Mouse (Mus musculus): Measurements from ENCODE around the gene Tamm41. TPM values are rescaled to one million over a fixed set of nuclear protein-coding genes. Genes with fewer than 3 reads are reported as not detected.

Gene Tamm41
- total RNA-seq, 2 experiments from 2014 or later, result 11.9 to 16.4 TPM

GRCm38 (mm10) chr6:115027485-115027992 is 10.1 kb downstream of the Tamm41 start:
- no peak for DNase-seq

GRCm38 (mm10) chr6:115022876-115023275 is 14.8 kb downstream of the Tamm41 start:
- no peak for DNase-seq

- DNase-seq, result no peak
Observed at GRCm38 (mm10) chr6:115015461-115015860, 22.2 kb downstream of the Tamm41 start.

GRCm38 (mm10) chr6:115013574-115013973 is 24.1 kb downstream of the Tamm41 start:
- no peak for DNase-seq

- no peak for DNase-seq
Observed at GRCm38 (mm10) chr6:115011792-115012191, 25.9 kb downstream of the Tamm41 start.

- DNase-seq, result no peak
Observed at GRCm38 (mm10) chr6:115010815-115011214, 26.9 kb downstream of the Tamm41 start.

GRCm38 (mm10) chr6:115010304-115010703 is 27.4 kb downstream of the Tamm41 start:
- no peak for DNase-seq

- DNase-seq, result peak; percentile 87
Observed at GRCm38 (mm10) chr6:115007728-115008127, 29.9 kb downstream of the Tamm41 start.

GRCm38 (mm10) chr6:115006948-115007347 is 30.7 kb downstream of the Tamm41 start:
- no peak for DNase-seq

GRCm38 (mm10) chr6:115006065-115006464 is 31.6 kb downstream of the Tamm41 start:
- no peak for DNase-seq

GRCm38 (mm10) chr6:115005351-115005890 is 32.3 kb downstream of the Tamm41 start:
- DNase-seq, result no peak

GRCm38 (mm10) chr6:115004636-115005035 is 33.0 kb downstream of the Tamm41 start:
- no peak for DNase-seq

GRCm38 (mm10) chr6:114998374-114999031 is 39.2 kb downstream of the Tamm41 start:
- no peak for DNase-seq

GRCm38 (mm10) chr6:114997471-114997870 is 40.2 kb downstream of the Tamm41 start:
- DNase-seq, result no peak

- DNase-seq, result no peak
Observed at GRCm38 (mm10) chr6:114996910-114997309, 40.8 kb downstream of the Tamm41 start.

- DNase-seq, result no peak
Observed at GRCm38 (mm10) chr6:114994079-114994478, 43.6 kb downstream of the Tamm41 start.

- DNase-seq, result no peak
Observed at GRCm38 (mm10) chr6:114993659-114994058, 44.0 kb downstream of the Tamm41 start.

- no peak for DNase-seq
Observed at GRCm38 (mm10) chr6:114991909-114992308, 45.8 kb downstream of the Tamm41 start.

- DNase-seq, result no peak
Observed at GRCm38 (mm10) chr6:114988619-114988980, 49.1 kb downstream of the Tamm41 start.

- DNase-seq, result no peak
Observed at GRCm38 (mm10) chr6:114987966-114988618, 49.6 kb downstream of the Tamm41 start.

- DNase-seq, result no peak
Observed at GRCm38 (mm10) chr6:114982671-114983070, 55.0 kb downstream of the Tamm41 start.

GRCm38 (mm10) chr6:114979715-114980114 is 58.0 kb downstream of the Tamm41 start:
- DNase-seq, result no peak

- peak; percentile 47 for DNase-seq
Observed at GRCm38 (mm10) chr6:114976915-114977419, 60.7 kb downstream of the Tamm41 start.
